Mouse (Mus musculus) small intestine, adult 2 months (tissue): ENCODE results near the gene Cipc. TPM values are rescaled to one million over a fixed set of nuclear protein-coding genes. Genes with fewer than 3 reads are reported as not detected.

ENCODE experiments used
- H3K27ac ChIP-seq: fragments of 200-500 bp; 2 replicates; pipeline ENCODE4 v1.5.1; 2012; ENCODE audit warnings: low read depth, low read length, control low read depth, inconsistent platforms; ENCODE audit not compliant: insufficient read depth
- H3K27me3 ChIP-seq: fragments of 200-500 bp; 2 replicates; pipeline ENCODE4 v1.6.1; 2012; ENCODE audit warnings: mild to moderate bottlenecking, moderate library complexity, low read length, inconsistent platforms; ENCODE audit not compliant: control insufficient read depth, insufficient read depth
- H3K36me3 ChIP-seq: fragments of 200-500 bp; 2 replicates; pipeline ENCODE4 v1.6.1; 2012; ENCODE audit warnings: mild to moderate bottlenecking, low read length, control low read depth, inconsistent platforms; ENCODE audit not compliant: control insufficient read depth, insufficient read depth
- H3K4me1 ChIP-seq: fragments of 200-500 bp; 2 replicates; pipeline ENCODE4 v1.6.1; 2012; ENCODE audit warnings: low read length, inconsistent platforms, mixed read lengths; ENCODE audit not compliant: control insufficient read depth, insufficient read depth, insufficient read length
- H3K4me3 ChIP-seq: fragments of 200-500 bp; 2 replicates; pipeline ENCODE4 v1.5.1; 2012; ENCODE audit warnings: low read depth, mild to moderate bottlenecking, control low read depth, inconsistent platforms, low read length, moderate library complexity
- CTCF ChIP-seq: fragments of 200-500 bp; IDR thresholded peaks from 2 replicates; pipeline ENCODE4 v1.5.1; 2012; ENCODE audit warnings: low read depth, mild to moderate bottlenecking, control low read depth, inconsistent platforms, low read length, moderate library complexity, mixed read lengths; ENCODE audit not compliant: insufficient replicate concordance, insufficient read length; ENCODE audit errors: extremely low read depth
- POLR2A ChIP-seq: fragments of 200-500 bp; IDR thresholded peaks from 2 replicates; pipeline ENCODE4 v1.6.1; 2012; ENCODE audit warnings: low read depth, mild to moderate bottlenecking, control low read depth, inconsistent platforms, low read length, moderate library complexity
- whole genome bisulfite sequencing: fragments of 180-500 bp; shearing (Covaris S2); methylation state at CpG from one replicate; pipeline ENCODE4 v1.1.7; 2018; 5-methylcytosine and 5-hydroxymethylcytosine counted together
- polyA plus RNA-seq: library from polyadenylated mRNA; depleted of rRNA; stranded (reverse); fragments of >200 nt; gene quantifications from 2 replicates; pipeline ENCODE4 v1.2.3, GENCODE M21; 2012

Gene Cipc
- polyA plus RNA-seq, 1 experiment: 16.3 TPM

DNA sequence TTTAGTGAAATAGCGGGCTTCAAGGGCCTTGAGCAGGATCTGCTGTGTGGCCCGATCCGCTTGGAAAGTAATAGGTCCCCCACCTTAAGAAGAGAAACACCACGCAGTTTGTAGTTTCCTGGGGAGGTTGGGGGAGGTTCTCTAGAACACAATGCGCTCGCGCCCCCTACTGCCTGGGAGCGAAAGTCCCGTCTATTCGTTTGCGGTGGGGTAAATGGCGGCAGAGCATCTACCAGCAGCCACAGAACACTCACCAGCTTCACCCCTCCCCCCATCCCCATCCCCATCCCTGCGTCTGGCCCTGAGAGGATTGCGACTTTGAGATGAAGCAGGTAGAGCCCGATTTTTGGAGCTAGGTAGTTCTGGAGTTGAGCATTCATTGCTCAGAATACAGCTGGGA lies 40.4 kb upstream of the Cipc start:
- TF ChIP-seq CTCF: peak; percentile 86
- no peak for TF ChIP-seq POLR2A
- H3K27me3 ChIP-seq: no peaks in the 10 kb centered on the region
- WGBS: under 1% methylated on average over 15 of the region's 15 CpGs
- no peak overlapping the region for H3K4me3 ChIP-seq
- H3K27ac ChIP-seq: no peak overlapping the region
- H3K36me3 ChIP-seq: no peaks in the 10 kb centered on the region
- H3K4me1 ChIP-seq: peaks cover 20% of the 10 kb centered on the region; the same call in 1 of the 2 replicates

DNA sequence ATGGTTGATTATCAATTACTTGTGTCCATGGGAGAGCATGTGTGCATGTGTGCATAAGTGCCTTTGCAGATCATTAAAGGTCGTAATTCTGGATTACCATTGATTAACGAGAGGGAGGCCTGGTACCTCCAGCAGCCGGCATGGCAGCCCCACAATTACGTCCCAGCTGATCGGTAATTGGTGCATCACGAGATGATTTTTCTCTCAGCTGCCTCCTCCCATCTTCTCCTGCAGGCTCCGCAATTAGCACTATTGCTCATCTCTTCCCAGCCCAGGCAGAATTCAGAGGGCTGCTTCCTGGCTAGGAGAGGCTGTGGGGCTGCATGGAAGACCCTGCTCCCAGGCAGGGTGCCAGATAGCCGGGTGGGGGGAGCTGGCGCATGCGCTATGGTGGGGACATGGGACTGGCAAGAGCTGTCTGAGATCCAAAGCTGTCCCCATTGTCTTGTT lies 35.3 kb upstream of the Cipc start:
- Histone ChIP-seq H3K27me3 (no peaks in the 10 kb centered on the region), H3K4me1 (peaks cover 16% of the 10 kb centered on the region), H3K36me3 (no peaks in the 10 kb centered on the region), H3K4me3 (no peak overlapping the region), H3K27ac (no peak overlapping the region)
- TF ChIP-seq CTCF (no peak), POLR2A (no peak)
- 50% methylated on average over 10 of the region's 10 CpGs for WGBS

DNA sequence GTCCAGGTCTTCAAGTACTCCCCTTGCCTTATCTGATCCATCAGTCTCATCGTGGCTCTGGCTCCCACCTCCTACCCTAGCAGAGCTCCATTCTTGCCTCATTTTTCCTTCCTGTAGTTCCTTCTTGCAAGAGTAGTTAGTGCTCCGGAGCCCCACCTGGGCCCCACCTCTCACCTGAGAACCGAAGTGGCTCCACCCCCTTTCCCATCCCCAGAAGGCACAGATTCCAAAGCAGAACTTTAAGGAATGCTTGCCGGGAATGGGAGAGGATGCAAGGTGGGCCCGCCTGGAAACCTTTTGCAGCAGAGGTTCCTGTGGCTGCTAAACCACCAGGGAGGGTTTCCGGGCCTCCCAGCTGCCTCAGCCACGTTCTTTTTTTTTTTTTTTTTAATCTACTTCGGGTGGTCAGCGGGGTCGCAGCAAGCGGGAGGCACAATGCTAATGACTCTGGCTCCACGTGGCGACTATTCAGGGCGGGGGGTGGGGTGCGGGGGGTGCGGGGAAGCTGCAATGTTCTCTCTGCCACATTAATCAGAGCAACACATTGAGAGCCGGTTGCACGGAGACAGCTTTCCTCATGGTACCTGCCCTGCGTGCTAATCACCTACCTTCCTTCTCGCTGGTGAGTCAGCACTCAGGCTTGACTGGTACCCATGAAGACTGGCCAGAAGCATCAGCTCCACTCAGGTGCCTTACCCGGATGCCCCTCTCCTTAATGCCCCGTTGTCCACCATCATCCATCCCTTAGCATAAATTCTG lies 34.3 kb upstream of the Cipc start:
- H3K4me1 ChIP-seq: peaks cover 16% of the 10 kb centered on the region
- no peak overlapping the region for H3K27ac ChIP-seq
- 13% methylated on average over 22 of the region's 22 CpGs for WGBS
- TF ChIP-seq CTCF (no peak), POLR2A (no peak)
- H3K27me3 ChIP-seq: no peaks in the 10 kb centered on the region
- H3K36me3 ChIP-seq: no peaks in the 10 kb centered on the region
- no peak overlapping the region for H3K4me3 ChIP-seq

DNA sequence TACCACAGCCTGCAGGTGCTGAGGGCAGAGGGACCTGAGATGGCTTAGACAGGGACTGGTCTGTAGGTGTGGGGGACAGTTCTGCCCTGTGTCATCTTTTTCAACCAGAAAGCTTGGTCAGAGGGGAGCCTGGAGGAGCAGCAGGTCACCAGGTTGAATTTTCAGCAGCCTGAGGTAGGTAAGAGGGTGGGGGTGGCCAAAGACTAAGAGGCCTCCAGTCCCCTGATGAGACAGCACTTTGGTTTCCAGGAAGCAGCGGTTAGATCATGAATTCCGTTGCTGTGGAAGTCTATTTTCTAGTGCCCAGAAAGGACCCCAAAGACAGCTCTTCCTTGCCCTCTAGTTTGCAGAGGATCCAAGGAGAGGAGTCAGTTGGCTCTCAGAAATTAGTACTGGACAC lies 32.5 kb upstream of the Cipc start:
- Histone ChIP-seq H3K36me3 (no peaks in the 10 kb centered on the region), H3K27ac (no peak overlapping the region; the same call in 1 of the 2 replicates), H3K27me3 (no peaks in the 10 kb centered on the region), H3K4me3 (no peak overlapping the region), H3K4me1 (peaks cover 24% of the 10 kb centered on the region)
- WGBS: 54% methylated on average over 2 of the region's 2 CpGs
- TF ChIP-seq CTCF: no peak
- no peak for TF ChIP-seq POLR2A

DNA sequence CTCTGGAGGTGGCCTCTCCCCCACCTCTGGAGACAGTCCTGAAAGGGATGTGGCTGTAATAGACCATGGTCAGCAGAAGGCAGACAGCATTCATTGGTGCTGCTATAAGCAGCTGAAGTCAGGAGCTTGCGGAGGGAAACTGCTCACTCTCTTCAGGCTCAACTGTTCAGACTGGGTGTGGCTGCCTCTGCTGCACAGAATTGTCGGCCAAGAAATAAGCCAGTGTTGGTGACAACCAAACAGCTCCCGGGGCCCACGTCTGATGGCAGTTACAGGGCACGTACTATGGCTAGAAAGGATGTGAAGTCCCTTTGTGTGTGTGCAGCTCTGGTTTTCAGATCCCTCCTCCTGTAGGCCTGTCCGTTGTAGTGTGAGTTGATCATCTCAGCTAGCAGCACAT lies 32.1 kb upstream of the Cipc start:
- WGBS: 20% methylated on average over 6 of the region's 6 CpGs
- no peaks in the 10 kb centered on the region for H3K36me3 ChIP-seq
- peaks cover 25% of the 10 kb centered on the region for H3K4me1 ChIP-seq
- no peak overlapping the region; the same call in 1 of the 2 replicates for H3K27ac ChIP-seq
- H3K4me3 ChIP-seq: no peak overlapping the region
- TF ChIP-seq POLR2A (no peak), CTCF (no peak)
- no peaks in the 10 kb centered on the region for H3K27me3 ChIP-seq

DNA sequence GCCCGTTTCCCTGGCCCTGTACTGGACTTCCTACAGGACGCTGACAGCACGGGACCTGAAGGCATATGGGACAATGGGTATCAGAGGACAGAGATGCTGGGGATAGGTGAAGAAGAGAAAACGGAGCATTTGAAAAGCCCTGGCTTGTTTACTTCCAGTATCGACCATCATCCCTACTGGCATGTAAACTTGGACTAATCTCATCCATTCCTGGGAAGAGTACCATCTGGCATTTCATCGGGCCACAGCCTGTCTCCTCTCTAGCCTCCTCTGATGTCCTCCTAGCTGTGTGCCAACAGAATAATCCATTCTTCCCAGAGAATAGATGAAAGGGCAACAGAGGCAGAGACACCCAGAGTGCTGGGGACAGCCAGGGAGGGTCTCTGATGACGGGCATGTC lies 31.2 kb upstream of the Cipc start:
- WGBS: 74% methylated on average over 7 of the region's 7 CpGs
- H3K4me3 ChIP-seq: no peak overlapping the region
- H3K27me3 ChIP-seq: no peaks in the 10 kb centered on the region
- no peaks in the 10 kb centered on the region for H3K36me3 ChIP-seq
- H3K27ac ChIP-seq: no peak overlapping the region
- peaks cover 25% of the 10 kb centered on the region for H3K4me1 ChIP-seq
- no peak for TF ChIP-seq CTCF

DNA sequence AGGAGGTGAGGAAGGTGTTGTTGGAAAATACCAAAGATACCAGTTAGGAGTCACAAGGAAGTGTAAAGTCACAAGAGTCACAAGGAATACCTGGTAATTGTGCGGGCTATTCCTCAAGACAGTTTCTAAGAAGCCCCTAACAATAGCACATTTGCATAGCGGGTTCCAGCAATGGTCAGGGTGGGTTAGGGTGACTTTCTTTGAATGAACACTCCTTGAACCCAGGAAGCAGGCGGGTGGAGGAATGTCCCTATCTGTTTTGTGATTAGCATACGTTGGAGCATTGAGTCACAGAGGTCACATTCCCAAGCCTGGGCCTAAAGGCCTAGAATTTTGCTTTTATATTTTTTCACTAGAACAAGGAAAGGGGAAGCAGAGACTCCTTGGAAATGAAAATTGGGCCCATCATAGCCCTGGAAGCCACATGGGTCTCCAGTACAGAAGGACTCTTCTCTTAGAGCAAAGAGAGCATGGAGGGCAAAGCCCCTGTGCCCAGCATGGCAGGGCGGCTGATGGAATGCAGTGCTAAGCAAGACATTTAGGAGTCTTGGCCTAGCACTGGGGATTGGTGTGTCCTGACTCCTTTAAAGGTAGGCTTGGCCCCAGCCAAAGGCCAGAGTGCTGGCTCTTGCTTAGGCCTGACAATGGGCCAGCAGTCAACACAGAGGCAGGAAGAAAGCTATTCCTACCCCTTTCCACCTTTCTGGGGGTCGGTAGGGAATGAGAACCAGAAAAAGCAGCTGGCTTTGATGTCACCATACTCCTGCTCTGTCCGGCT lies 29.9 kb upstream of the Cipc start:
- H3K27ac ChIP-seq: no peak overlapping the region
- no peak for TF ChIP-seq CTCF
- WGBS: 84% methylated on average over 7 of the region's 7 CpGs

More for the DNA sequence above, 29.9 kb upstream of the Cipc start:
- Histone ChIP-seq H3K36me3 (no peaks in the 10 kb centered on the region), H3K4me3 (no peak overlapping the region), H3K27me3 (no peaks in the 10 kb centered on the region), H3K4me1 (peaks cover 25% of the 10 kb centered on the region)
